Mouse (Mus musculus) urinary bladder, adult 18-20 months (tissue): ENCODE measurements around the gene Tmem120a.

Experiments
- DNase-seq, 2 experiments: peaks; one replicate each; pipeline ENCODE4 v3.0.0; 2022; ENCODE audit warnings: low spot score in 2 of 2, mixed read lengths in 2 of 2

Tmem120a gene

GRCm38 (mm10) chr5:135731322-135731721 is 12.9 kb downstream of the Tmem120a start:
- DNase-seq: no peak

DNA sequence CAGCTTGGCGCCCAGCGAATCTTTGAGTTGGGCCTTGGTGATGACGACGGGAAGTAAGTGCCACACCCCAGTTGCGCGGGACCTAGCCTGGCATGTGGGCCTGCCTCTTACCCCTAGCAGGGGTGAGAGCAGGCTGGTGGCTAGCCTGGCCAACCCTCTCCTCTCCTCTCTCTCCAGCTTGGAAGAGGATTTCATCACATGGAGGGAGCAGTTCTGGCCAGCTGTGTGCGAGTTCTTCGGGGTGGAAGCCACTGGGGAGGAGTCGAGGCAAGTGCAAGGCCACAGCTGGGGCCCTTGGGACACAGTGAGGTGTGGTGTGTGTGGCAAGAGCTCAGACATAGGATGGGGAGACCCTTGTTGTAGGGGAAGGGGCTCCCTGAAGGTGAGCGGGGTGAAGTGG is 13.3 kb downstream of the Tmem120a start:
- DNase-seq: no peak

- no peak for DNase-seq
Measured at GRCm38 (mm10) chr5:135730278-135730677, 14.0 kb downstream of the Tmem120a start.

DNA sequence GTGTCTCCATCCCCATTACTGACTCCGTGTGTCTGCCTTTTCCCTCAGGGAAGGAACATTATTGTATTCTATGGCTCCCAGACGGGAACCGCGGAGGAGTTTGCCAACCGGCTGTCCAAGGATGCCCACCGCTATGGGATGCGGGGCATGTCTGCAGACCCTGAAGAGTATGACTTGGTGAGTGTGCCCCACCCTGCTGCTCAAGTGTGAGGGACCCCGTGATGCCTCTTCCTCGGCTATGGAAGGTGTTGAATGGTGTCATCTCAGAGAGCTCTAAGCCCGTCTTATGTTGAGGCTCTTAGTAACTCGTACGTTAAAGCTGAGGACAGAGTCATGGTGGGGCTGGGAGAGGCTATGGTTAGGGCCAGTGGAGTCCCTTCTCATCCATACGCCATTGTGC is 14.9 kb downstream of the Tmem120a start:
- DNase-seq: no peak

DNA sequence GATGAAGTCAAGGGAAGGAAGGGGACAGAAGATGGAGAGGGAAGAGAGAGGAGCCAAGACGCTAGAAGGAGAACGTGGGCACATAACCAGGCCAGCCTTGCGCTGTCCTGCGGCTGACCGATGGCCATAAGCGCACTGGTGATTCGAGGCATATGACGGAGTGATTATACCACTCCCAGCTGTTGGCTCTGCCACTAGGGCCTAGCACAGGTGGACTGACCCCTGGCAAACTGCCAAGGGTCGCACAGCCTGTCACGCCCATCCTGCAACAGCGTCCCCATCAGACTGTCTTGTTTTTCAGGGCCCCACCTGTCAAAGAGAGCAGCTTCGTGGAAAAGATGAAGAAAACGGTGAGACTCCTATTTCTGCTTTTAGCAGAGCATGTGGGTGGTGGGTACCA is 15.9 kb downstream of the Tmem120a start:
- DNase-seq: no peak

- DNase-seq: no peak
Measured at GRCm38 (mm10) chr5:135727871-135728270, 16.4 kb downstream of the Tmem120a start.

- DNase-seq: no peak
Measured at GRCm38 (mm10) chr5:135726641-135727346, 17.5 kb downstream of the Tmem120a start.

- DNase-seq: no peak
Measured at GRCm38 (mm10) chr5:135725991-135726390, 18.3 kb downstream of the Tmem120a start.

DNA sequence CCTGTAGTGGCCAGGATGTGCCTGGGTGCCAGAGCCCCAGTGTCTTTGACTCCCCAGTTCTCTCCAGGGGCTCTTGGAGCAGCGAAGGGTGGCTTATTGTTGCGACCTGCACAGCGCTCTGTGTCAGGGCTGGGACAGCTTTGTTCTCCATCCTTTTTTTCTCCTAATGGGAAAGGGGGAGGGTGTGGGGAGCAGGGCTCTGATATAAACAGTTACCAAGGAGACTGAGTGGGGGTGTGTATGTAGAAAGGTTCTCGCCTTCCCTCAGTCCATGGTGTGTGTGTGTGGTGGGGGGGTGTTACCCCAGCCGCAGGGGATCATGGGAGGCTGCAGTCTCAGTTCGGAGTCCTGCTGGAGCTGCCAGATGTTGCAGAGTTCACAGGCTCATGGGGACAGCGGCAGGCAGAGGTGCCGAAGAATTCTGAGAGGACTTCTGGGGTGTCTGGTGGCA is 18.8 kb downstream of the Tmem120a start:
- no peak for DNase-seq

DNA sequence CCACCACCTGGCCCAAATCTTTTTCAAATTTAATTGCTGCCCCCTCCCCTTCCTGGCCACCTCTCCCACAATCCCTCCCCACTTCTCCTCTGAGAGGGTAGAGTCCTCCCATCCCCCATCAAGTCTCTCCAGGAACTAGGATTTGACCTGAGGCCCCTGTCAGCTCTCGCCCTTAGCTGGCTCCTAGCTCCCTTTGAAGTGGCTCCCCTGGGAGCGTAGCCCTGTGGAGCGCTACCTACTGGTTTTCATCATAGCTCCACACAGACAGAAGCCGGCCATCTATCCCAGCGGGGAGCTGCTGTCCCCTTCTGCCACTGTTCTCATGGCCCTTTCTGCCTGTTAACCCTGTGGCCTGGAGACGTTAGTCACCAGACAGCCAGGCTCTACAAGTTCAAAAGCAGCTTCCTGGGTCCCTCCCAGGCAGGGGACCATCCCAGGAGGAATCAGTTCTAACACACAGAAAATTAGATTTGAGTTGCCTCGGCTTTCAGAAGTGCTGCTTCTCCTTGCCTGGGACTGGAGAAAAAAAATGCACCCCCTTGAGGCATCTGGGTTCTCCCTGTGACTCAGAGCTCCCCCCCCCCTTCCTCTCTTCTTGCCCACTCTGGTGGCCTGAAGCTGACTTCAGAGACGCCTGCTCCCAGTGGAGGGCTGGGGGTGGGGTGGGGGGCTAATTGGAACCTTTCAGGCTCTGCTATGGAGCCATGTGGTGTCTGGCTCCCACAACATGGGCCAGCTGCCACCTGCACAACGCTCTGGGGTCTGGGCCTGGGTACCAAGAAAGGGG is 19.5 kb downstream of the Tmem120a start:
- no peak for DNase-seq

DNA sequence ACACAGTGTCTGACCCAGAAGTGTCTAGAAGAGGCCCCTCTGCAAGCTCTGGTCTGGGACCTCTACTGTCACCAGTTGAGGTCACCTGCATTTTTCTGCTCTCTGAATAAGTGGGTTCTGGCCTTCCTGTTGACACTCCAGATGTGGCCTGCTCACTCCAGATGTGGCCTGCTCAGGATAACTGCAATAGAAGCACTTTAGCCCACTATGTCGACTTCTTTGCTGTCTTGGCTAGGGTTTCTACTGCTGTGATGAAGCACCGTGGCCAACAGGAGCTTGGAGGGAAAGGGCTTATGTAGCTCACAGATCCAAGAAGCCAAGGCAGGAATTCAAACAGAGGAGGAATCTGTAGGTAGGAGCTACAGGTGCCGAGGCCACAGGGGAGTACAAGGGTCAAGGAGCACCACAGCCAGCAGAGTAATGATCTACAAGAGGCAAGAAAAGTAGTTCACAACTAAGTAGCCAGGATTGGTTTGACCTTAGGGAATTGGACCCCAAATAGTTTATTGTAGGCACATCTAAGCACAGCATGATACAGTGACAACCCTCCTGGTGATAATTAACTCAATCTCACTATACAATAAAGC is 21.0 kb downstream of the Tmem120a start:
- DNase-seq: no peak

DNA sequence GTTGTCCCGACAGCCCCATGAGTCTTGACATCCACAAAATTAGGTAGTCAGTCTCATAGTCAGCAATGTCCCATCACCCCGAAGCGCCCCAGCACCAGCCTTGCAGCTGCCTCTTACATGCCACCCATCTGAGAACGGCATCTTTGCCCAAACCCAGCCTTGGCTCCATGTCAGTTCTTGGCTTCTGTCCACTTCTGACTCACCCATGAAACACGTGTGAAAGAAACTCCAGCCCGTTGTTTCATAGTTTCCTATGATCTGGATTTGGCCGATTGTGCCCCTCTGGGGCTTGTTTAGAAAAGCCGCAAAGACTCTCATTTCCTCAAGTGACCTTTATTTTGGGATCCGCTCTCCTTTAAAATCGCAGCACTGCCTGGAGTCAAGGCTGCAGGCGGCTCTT is 22.1 kb downstream of the Tmem120a start:
- peak in 1 of 2 experiments; percentile 71 for DNase-seq

- no peak for DNase-seq
Measured at GRCm38 (mm10) chr5:135721076-135721475, 23.2 kb downstream of the Tmem120a start.

- DNase-seq: no peak
Measured at GRCm38 (mm10) chr5:135720121-135720520, 24.1 kb downstream of the Tmem120a start.

- DNase-seq: no peak
Measured at GRCm38 (mm10) chr5:135719586-135720120, 24.6 kb downstream of the Tmem120a start.

GRCm38 (mm10) chr5:135715624-135716023 is 28.6 kb downstream of the Tmem120a start:
- DNase-seq: no peak

GRCm38 (mm10) chr5:135713441-135714218 is 30.6 kb downstream of the Tmem120a start:
- peak in 1 of 2 experiments; percentile 59 for DNase-seq

DNA sequence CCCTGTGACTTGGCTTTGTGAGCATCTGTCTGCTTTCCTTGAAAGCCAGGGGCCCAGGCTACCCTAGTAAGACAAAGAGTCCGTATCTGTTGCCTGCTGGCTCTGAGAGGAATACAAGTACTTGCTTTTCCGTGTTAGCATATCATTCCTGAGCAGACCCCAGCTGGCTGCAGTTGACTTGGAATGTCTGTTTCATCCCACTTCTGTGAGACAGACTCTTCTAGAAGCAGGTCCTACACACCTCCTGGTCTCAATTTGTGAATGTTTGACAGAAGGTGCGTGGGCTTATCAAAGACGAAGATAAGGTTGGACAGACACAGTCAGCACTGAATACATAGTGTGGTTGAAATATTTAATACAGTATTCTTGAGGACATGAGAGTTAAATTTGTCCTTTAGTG is 31.4 kb downstream of the Tmem120a start:
- DNase-seq: no peak

DNA sequence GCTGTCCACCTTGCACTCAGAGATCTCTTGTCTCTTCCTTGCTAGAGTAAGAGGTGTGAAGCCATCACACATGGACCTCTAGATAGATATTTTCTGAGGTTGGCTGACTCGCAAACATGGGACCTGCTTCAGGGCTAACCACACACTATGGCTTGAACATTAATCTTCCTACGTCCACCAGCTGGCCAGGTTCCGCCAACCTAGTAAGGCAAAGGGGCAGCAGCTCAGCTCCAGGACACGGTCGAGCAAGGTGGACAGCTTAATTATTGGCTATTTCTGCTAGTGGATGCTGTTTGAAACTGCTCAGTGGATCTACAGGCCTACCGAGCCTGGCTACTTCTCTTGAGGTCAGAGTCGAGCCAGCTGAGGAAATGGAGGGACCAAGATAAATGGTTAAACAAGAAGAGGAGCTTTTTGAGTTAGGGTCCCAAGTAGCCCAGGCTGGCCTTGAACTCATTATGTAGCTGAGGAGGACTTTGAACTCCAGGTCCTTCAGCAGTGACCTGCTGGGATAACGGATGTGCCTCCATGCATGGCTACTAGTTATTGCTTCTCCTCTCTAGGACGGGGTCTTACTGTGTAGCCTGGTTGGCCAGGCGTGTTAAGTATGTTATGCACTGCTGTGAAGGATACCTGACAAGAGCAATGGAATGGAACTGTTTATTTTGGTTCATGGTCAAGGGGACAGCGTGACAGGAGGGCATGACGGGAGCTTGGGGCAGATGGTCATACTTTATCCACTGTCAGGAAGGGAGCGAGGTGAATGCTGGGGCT is 32.5 kb downstream of the Tmem120a start:
- DNase-seq: no peak

- DNase-seq: no peak
Measured at GRCm38 (mm10) chr5:135710599-135711214, 33.5 kb downstream of the Tmem120a start.
